Mouse (Mus musculus) small intestine, adult 2 months (tissue): Measurements from ENCODE around the gene Rxra. TPM values are rescaled to one million over a fixed set of nuclear protein-coding genes. Genes with fewer than 3 reads are reported as not detected.
A peak's percentile ranks its signal among the peaks of the same experiment; 100 is the strongest.

ENCODE experiments used
- H3K27ac ChIP-seq: fragments of 200-500 bp; 2 replicates; pipeline ENCODE4 v1.5.1; 2012; ENCODE audit warnings: low read depth, low read length, control low read depth, inconsistent platforms; ENCODE audit not compliant: insufficient read depth
- H3K27me3 ChIP-seq: fragments of 200-500 bp; 2 replicates; pipeline ENCODE4 v1.6.1; 2012; ENCODE audit warnings: mild to moderate bottlenecking, moderate library complexity, low read length, inconsistent platforms; ENCODE audit not compliant: control insufficient read depth, insufficient read depth
- H3K36me3 ChIP-seq: fragments of 200-500 bp; 2 replicates; pipeline ENCODE4 v1.6.1; 2012; ENCODE audit warnings: mild to moderate bottlenecking, low read length, control low read depth, inconsistent platforms; ENCODE audit not compliant: control insufficient read depth, insufficient read depth
- H3K4me1 ChIP-seq: fragments of 200-500 bp; 2 replicates; pipeline ENCODE4 v1.6.1; 2012; ENCODE audit warnings: low read length, inconsistent platforms, mixed read lengths; ENCODE audit not compliant: control insufficient read depth, insufficient read depth, insufficient read length
- H3K4me3 ChIP-seq: fragments of 200-500 bp; 2 replicates; pipeline ENCODE4 v1.5.1; 2012; ENCODE audit warnings: low read depth, mild to moderate bottlenecking, control low read depth, inconsistent platforms, low read length, moderate library complexity
- CTCF ChIP-seq: fragments of 200-500 bp; IDR thresholded peaks from 2 replicates; pipeline ENCODE4 v1.5.1; 2012; ENCODE audit warnings: low read depth, mild to moderate bottlenecking, control low read depth, inconsistent platforms, low read length, moderate library complexity, mixed read lengths; ENCODE audit not compliant: insufficient replicate concordance, insufficient read length; ENCODE audit errors: extremely low read depth
- POLR2A ChIP-seq: fragments of 200-500 bp; IDR thresholded peaks from 2 replicates; pipeline ENCODE4 v1.6.1; 2012; ENCODE audit warnings: low read depth, mild to moderate bottlenecking, control low read depth, inconsistent platforms, low read length, moderate library complexity
- WGBS: fragments of 180-500 bp; shearing (Covaris S2); methylation state at CpG from one replicate; pipeline ENCODE4 v1.1.7; 2018; 5-methylcytosine and 5-hydroxymethylcytosine counted together
- polyA plus RNA-seq: library from polyadenylated mRNA; depleted of rRNA; stranded (reverse); fragments of >200 nt; gene quantifications from 2 replicates; pipeline ENCODE4 v1.2.3, GENCODE M21; 2012; rRNA removed

Gene Rxra
- 48.7 and 110 TPM in 2 replicates for polyA plus RNA-seq

GRCm38 (mm10) chr2:27676106-27676477 lies at the start of gene Rxra:
Gene Rxra, plus strand, starts transcription at chr2:27676440.
- WGBS = 3% methylated on average over 16 of the region's 16 CpGs
- peak; percentile 60; the same call in 1 of the 2 replicates for TF ChIP-seq POLR2A
- no peak for TF ChIP-seq CTCF
- H3K4me3 ChIP-seq = peak within 1 kb of the TSS; percentile 93
- no peaks in the 10 kb centered on the region for H3K36me3 ChIP-seq
- H3K27ac ChIP-seq = peak within 1 kb of the TSS; percentile 98
- H3K4me1 ChIP-seq = peaks cover 64% of the 10 kb centered on the region
- no peaks in the 10 kb centered on the region for H3K27me3 ChIP-seq

DNA sequence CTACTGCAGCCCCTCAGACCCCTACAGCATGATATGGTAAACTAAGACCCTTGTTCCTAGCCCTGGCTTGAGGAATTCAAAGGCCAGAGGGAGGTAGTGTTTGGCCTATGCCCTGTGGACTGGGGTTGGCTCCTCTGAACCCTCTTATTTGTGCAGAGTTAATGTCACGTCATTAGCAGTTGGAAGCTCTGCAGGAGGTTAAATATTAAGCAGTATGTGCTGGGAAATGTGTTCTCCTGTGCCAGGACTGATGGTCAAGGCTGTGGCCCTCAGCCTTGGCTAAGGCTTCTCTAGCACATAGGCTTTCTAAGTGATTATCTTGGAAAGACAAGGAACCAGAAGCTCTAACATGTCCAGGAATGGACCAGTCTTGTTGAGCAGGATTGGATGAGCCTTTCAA lies 49.6 kb upstream of the Rxra start:
- WGBS = 25% methylated on average over 1 of the region's 1 CpGs
- TF ChIP-seq POLR2A (no peak), CTCF (no peak)
- Histone ChIP-seq H3K4me3 (no peak overlapping the region), H3K4me1 (peaks cover 33% of the 10 kb centered on the region), H3K36me3 (no peaks in the 10 kb centered on the region), H3K27me3 (no peaks in the 10 kb centered on the region), H3K27ac (peak overlapping the region; percentile 79)

GRCm38 (mm10) chr2:27630601-27631285 lies 45.5 kb upstream of the Rxra start:
- Histone ChIP-seq H3K27me3 (no peaks in the 10 kb centered on the region), H3K36me3 (no peaks in the 10 kb centered on the region), H3K4me1 (peaks cover 16% of the 10 kb centered on the region), H3K27ac (no peak overlapping the region), H3K4me3 (no peak overlapping the region)
- WGBS = 69% methylated on average over 3 of the region's 3 CpGs
- TF ChIP-seq POLR2A (no peak), CTCF (no peak)

GRCm38 (mm10) chr2:27633471-27633870 lies 42.8 kb upstream of the Rxra start:
- 78% methylated on average over 2 of the region's 2 CpGs for WGBS
- no peaks in the 10 kb centered on the region for H3K27me3 ChIP-seq
- H3K27ac ChIP-seq = no peak overlapping the region
- H3K36me3 ChIP-seq = no peaks in the 10 kb centered on the region
- H3K4me3 ChIP-seq = no peak overlapping the region
- peaks cover 3% of the 10 kb centered on the region; the same call in 1 of the 2 replicates for H3K4me1 ChIP-seq
- no peak for TF ChIP-seq CTCF
- no peak for TF ChIP-seq POLR2A

DNA sequence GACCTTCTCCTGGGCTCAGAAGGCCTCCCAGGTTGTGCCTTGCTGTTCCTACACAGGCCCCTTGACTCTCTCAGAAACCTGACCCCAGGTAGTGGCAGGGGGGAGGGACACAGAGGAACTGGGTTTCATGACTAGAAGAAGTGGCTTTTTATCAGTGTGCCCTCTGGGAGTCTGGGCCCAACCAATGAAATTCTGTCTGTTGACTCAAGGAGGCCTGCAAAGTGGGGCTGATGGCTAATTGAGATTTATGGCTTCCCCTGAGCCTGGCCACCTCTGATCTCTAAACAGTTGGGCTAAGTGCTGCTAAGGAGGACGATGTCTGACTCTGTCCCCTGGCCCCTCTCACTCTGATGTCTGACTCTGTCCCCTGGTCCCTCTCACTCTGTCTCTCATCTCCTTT lies 42.2 kb upstream of the Rxra start:
- no peak for TF ChIP-seq POLR2A
- TF ChIP-seq CTCF = no peak
- peaks cover 3% of the 10 kb centered on the region; the same call in 1 of the 2 replicates for H3K4me1 ChIP-seq
- no peaks in the 10 kb centered on the region for H3K27me3 ChIP-seq
- H3K27ac ChIP-seq = no peak overlapping the region
- no peaks in the 10 kb centered on the region for H3K36me3 ChIP-seq
- no peak overlapping the region for H3K4me3 ChIP-seq
- WGBS = 52% methylated on average over 1 of the region's 1 CpGs

GRCm38 (mm10) chr2:27635147-27635738 lies 41.0 kb upstream of the Rxra start:
- H3K27me3 ChIP-seq = no peaks in the 10 kb centered on the region
- no peak overlapping the region for H3K4me3 ChIP-seq
- TF ChIP-seq CTCF (no peak), POLR2A (no peak)
- H3K36me3 ChIP-seq = no peaks in the 10 kb centered on the region
- peaks cover 10% of the 10 kb centered on the region; the same call in 1 of the 2 replicates for H3K4me1 ChIP-seq
- no peak overlapping the region for H3K27ac ChIP-seq
- 94% methylated on average over 13 of the region's 13 CpGs for WGBS

DNA sequence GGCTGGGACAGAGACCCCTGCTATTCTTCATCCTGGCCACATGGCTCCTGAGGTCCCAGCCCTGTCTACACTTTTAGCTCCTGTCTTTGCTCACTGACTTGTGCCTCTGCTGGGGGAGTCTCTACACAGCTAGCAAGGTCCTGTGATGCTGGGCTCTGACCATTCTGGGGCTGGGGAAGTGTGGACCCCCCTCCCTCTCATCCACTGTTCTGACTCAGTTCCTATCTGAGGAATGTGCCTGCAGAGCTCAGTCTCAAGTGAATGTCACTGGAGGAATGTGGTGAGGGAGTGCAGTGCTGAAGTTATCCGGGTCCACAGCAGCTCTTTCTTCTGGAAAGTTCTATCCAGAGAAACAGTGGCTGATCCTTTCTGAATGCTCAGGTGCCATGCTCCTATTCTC lies 39.4 kb upstream of the Rxra start:
- no peak overlapping the region for H3K4me3 ChIP-seq
- no peaks in the 10 kb centered on the region for H3K36me3 ChIP-seq
- H3K27me3 ChIP-seq = no peaks in the 10 kb centered on the region
- no peak overlapping the region for H3K27ac ChIP-seq
- 50% methylated on average over 1 of the region's 1 CpGs for WGBS
- TF ChIP-seq POLR2A (no peak), CTCF (no peak)
- H3K4me1 ChIP-seq = peaks cover 9% of the 10 kb centered on the region; the same call in 1 of the 2 replicates
